Comparison of ENCODE assay signal across 9 mouse cellular contexts in the genomic region with DNA sequence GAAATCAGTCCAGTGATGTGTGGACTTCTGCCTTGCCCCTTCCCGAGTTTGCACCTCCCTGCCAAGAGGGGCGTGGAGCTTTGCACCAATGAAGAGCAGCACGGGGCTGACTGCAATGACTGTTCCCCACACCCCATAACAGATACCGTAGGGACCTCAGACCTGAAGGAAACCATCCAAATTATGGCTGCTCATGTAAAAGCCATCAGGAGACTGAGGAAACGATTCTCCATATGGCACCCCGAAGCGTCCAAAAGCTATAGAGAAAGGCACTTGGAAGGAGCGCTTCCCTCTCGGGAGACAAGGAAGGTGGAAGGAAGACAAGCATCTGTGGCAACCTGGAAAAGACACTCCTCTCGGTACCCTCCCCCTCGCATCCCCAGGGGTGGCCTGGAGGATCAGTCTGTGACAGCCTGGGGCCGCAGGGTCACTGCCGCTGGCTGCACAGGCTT.
DNase-seq lines count a peak whose midpoint lies in the region; ATAC-seq and TF ChIP-seq lines count a peak whose summit lies in the region.
"Had no signal": no experiment of that assay in that cellular context is flagged by ENCODE, and none has a peak within 500 bp of the region (broad histone marks: within the 10 kb centered on the region; RNA-seq: fewer than 3 reads in every experiment).

No protein-coding gene starts in this region.

- no peak overlapping the region for H3K4me3 ChIP-seq in intestine, embryonic 14.5 days (ENCODE audit: low read depth, low read length)
- no peak overlapping the region for H3K4me3 ChIP-seq in intestine, postnatal 0 days (ENCODE audit: low read depth, low read length)
- H3K4me3 ChIP-seq in intestine, embryonic 15.5 days (replicated peaks), result peak overlapping the region; percentile 4; the same call in 1 of the 2 replicates
- no peak overlapping the region for H3K4me3 ChIP-seq in midbrain, embryonic 16.5 days (ENCODE audit: low read depth, low read length)

- no peak overlapping the region for H3K9ac ChIP-seq in intestine, embryonic 14.5 days (ENCODE audit: low read length)
- no peak overlapping the region for H3K9ac ChIP-seq in intestine, postnatal 0 days (ENCODE audit: low read depth, low read length)
- no peak overlapping the region for H3K9ac ChIP-seq in intestine, embryonic 15.5 days
- peak overlapping the region; percentile 36; the same call in 1 of the 2 replicates for H3K9ac ChIP-seq in midbrain, embryonic 16.5 days (ENCODE audit: low read depth, low read length)

- 24% methylated on average over 13 of the region's 13 CpGs for WGBS in intestine, embryonic 14.5 days
- WGBS in intestine, postnatal 0 days, result 35% methylated on average over 13 of the region's 13 CpGs
- 29% methylated on average over 13 of the region's 13 CpGs for WGBS in intestine, embryonic 15.5 days
- WGBS in midbrain, embryonic 16.5 days, result 23% methylated on average over 13 of the region's 13 CpGs

- intact Hi-C loops in heart, postnatal 10 days (cut with DNase I), result no loop called here

- peaks cover 10% of the 10 kb centered on the region; the same call in 1 of the 2 replicates for H3K4me1 ChIP-seq in intestine, embryonic 14.5 days (replicated peaks; ENCODE audit: control insufficient read depth, insufficient read depth, low read length)
- H3K4me1 ChIP-seq in intestine, postnatal 0 days (replicated peaks; ENCODE audit: control insufficient read depth, insufficient read depth, low read length), result no peaks in the 10 kb centered on the region
- H3K4me1 ChIP-seq in intestine, embryonic 15.5 days (replicated peaks), result peaks cover 18% of the 10 kb centered on the region
- H3K4me1 ChIP-seq in midbrain, embryonic 16.5 days (ENCODE audit: control insufficient read depth, insufficient read depth, low read length), result peaks cover 9% of the 10 kb centered on the region

- DNase-seq in intestine, embryonic 14.5 days (ENCODE audit: low spot score), result no peak
- DNase-seq in embryo, embryonic 10.5 days (ENCODE audit: low spot score), result peak; percentile 58
- DNase-seq in thymus, adult 18-20 months, result no peak
- no peak for DNase-seq in heart, postnatal 10 days

- no peak for TF ChIP-seq CTCF in intestine, postnatal 0 days (IDR thresholded peaks at IDR 0.05; ENCODE audit: low read depth)

- ATAC-seq in intestine, embryonic 14.5 days (replicated peaks; ENCODE audit: low FRiP score, low TSS enrichment, low read depth), result no peak
- no peak for ATAC-seq in intestine, postnatal 0 days
- ATAC-seq in intestine, embryonic 15.5 days, result no peak
- ATAC-seq in midbrain, embryonic 16.5 days, result no peak
- ATAC-seq in erythroblast, adult 5-6 weeks (replicated peaks; ENCODE audit: low FRiP score, poor library complexity, severe bottlenecking), result no peak

- no peak overlapping the region for H3K27ac ChIP-seq in intestine, embryonic 14.5 days (ENCODE audit: low read depth)
- no peak overlapping the region for H3K27ac ChIP-seq in intestine, postnatal 0 days (ENCODE audit: low read depth, low read length)
- H3K27ac ChIP-seq in intestine, embryonic 15.5 days, result no peak overlapping the region
- no peak overlapping the region for H3K27ac ChIP-seq in midbrain, embryonic 16.5 days (ENCODE audit: low read length)

- no peaks in the 10 kb centered on the region for H3K27me3 ChIP-seq in intestine, embryonic 14.5 days (replicated peaks; ENCODE audit: control insufficient read depth, insufficient read depth, low read length)
- H3K27me3 ChIP-seq in intestine, postnatal 0 days (replicated peaks; ENCODE audit: control insufficient read depth, insufficient read depth, low read length), result no peaks in the 10 kb centered on the region
- H3K27me3 ChIP-seq in intestine, embryonic 15.5 days (replicated peaks), result no peaks in the 10 kb centered on the region; the same call in 1 of the 2 replicates
- no peaks in the 10 kb centered on the region for H3K27me3 ChIP-seq in midbrain, embryonic 16.5 days (ENCODE audit: control insufficient read depth, insufficient read depth, low read depth, low read length)

- H3K36me3 ChIP-seq in intestine, embryonic 14.5 days (ENCODE audit: control insufficient read depth, insufficient read depth, low read length), result no peaks in the 10 kb centered on the region
- H3K36me3 ChIP-seq in intestine, postnatal 0 days (ENCODE audit: control insufficient read depth, insufficient read depth), result no peaks in the 10 kb centered on the region
- H3K36me3 ChIP-seq in intestine, embryonic 15.5 days, result no peaks in the 10 kb centered on the region
- H3K36me3 ChIP-seq in midbrain, embryonic 16.5 days (ENCODE audit: control insufficient read depth, insufficient read depth, low read length), result no peaks in the 10 kb centered on the region
- H3K36me3 ChIP-seq: G1E had no signal

- H3K9me3 ChIP-seq in intestine, embryonic 14.5 days (ENCODE audit: control insufficient read depth, low read length), result no peaks in the 10 kb centered on the region
- no peaks in the 10 kb centered on the region for H3K9me3 ChIP-seq in intestine, postnatal 0 days (ENCODE audit: control insufficient read depth)
- no peaks in the 10 kb centered on the region for H3K9me3 ChIP-seq in intestine, embryonic 15.5 days
- H3K9me3 ChIP-seq in midbrain, embryonic 16.5 days (replicated peaks; ENCODE audit: control insufficient read depth, low read length, poor library complexity, severe bottlenecking), result no peaks in the 10 kb centered on the region
- H3K9me3 ChIP-seq: G1E had no signal

- 0 out of 2 replicates have a peak overlapping the region, but pooled peaks have one; percentile 1 for H3K4me2 ChIP-seq in intestine, embryonic 14.5 days (ENCODE audit: low read length)
- H3K4me2 ChIP-seq in intestine, postnatal 0 days (replicated peaks; ENCODE audit: low read depth), result no peak overlapping the region; the same call in 1 of the 2 replicates
- peak overlapping the region; percentile 42 for H3K4me2 ChIP-seq in intestine, embryonic 15.5 days (replicated peaks)
- peak overlapping the region; percentile 12; the same call in 1 of the 2 replicates for H3K4me2 ChIP-seq in midbrain, embryonic 16.5 days (ENCODE audit: low read length)
